Mouse (Mus musculus) right cerebral cortex, postnatal 4 days (tissue): ENCODE results near the gene Ocel1.
A peak's percentile ranks its signal among the peaks of the same experiment; 100 is the strongest.

Experiments
- DNase-seq: peaks from one replicate; pipeline ENCODE4 v3.0.0-alpha.2; 2022

Gene Ocel1

GRCm38 (mm10) chr8:71404951-71405351, 33.9 kb downstream of the Ocel1 start:
- DNase-seq = no peak

DNA sequence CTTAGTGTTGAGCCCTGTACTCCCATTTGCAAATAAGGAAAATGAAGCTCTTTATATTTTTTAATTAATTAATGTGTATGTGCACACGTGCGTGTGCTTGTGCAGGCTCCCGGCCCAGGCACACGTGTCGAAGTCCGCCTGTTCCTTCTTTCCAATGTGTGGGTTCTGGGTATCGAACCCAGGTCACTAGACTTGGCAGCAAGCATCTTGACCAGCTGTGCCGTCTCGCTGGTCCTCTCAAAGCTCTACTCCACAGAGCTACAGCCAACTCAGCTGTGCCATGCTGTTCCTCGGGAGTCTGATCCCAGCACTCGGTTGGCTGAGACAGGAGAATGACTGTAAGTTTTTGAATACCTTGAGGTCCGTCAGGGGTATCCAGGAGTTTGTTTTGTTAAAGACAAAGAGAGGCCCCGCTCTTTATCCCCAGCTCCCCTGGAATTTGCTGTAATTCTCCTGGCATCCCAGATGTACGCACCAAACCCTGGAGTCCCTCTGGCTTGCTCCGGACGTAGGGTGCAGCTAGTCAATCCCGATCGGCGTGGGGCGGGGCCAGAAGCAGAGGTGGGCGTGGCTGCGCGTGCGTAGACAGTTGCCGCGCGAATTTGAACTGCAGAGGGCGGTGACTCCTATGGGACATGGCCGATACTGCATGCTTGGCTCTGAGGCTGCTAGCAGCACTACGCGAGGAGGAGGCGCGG, 34.5 kb downstream of the Ocel1 start, which contains the start of gene Ankle1:
Gene Ankle1 (plus strand): TSS at position 610 of the 698 bp plus-strand sequence.
- DNase-seq = peak; percentile 96

DNA sequence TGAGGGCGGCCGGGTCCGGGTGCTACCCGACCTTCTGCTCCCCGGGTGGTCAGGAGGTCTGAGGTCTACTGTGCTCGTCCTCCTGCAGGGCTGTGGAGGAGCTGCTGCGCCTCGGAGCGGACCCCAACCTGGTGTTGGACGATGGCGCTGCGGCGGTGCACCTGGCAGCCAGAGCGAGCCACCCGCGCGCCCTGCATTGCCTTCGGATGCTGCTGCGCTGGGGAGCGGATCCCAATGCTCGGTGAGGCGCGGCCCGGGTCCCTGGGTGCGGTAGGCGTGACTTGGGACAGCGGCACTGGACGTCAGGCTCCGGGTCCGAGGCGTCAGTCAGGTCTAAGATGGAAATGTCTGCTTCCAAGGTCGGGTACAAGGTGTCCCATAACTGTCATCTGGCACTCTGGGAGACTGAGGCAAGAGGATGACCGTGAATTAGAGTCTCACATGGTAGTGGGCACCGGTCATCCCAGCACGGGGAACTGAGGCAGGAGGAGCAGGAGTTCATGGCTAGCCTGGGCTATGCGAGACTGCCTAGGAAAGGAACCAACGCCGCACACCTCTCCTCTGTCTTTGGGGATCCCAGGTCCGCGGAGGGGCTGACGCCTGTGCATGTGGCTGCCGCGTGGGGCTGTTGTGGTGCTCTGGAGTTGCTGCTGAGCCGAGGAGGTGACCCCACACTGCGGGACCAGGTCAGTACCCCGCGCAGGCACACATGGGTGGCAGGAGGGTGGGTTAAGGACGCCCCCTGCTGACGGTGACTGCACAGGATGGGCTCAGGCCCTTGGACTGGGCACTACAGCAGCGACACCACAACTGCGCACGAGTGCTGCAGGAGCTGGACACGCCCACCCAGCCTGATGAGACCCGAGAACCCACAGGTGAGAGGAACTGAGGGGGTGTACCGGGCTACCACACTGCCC, 35.3 kb downstream of the Ocel1 start:
- peak; percentile 57 for DNase-seq

GRCm38 (mm10) chr8:71407441-71407840, 36.3 kb downstream of the Ocel1 start:
- no peak for DNase-seq

- DNase-seq = no peak
Measured at GRCm38 (mm10) chr8:71408231-71408630, 37.1 kb downstream of the Ocel1 start.

- no peak for DNase-seq
Measured at GRCm38 (mm10) chr8:71411535-71412273, 40.6 kb downstream of the Ocel1 start.

GRCm38 (mm10) chr8:71422121-71422520, 51.0 kb downstream of the Ocel1 start:
- no peak for DNase-seq
